Mouse (Mus musculus) yolk sac, embryonic 10.5 days (tissue): Measurements from ENCODE around the gene Tbl1xr1.
A peak's percentile ranks its signal among the peaks of the same experiment; 100 is the strongest.

Source experiments
- DNase-seq: peaks from one replicate; pipeline ENCODE4 v3.0.0-alpha.2; 2017; ENCODE audit warnings: low spot score

The Tbl1xr1 gene

DNA sequence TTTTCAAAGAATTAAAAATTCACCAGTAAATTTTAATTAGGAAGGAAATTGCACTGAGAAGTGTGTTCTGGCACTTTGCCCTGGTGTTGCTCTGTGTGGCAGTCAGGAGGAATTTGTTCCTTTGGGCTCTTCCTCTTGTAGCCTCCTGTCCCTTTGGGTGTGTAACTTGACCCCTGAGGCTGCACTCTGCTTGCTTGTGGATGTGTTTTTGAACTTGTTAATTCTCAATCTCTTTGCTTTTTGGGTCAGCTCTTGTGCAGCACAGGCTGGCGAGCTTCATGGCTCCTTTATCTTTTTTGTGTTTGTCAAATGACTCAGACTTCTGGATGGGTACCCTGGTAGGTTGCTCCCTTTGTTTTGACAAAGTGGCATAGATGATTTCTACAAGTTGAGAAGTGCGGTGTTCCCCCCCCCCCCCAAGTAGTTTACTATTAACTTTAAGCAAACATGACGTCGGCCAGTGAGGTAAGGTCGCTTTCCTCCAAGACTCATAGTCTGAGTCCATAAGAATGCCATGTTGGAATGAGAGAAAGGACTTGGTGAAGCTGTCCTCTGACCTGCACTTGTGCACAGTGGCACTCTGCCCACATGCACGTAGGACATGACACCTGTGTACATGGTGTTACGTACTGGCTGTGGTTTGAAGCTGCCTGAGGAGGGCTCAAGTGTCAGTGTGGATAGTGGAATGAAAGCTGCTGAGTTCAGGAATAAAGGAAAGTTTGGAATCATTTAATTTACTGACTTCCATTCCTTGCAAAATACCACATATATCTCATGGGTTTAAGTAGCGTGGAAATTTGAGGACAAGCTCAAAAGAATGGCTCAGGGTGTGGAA is 14.2 kb downstream of the Tbl1xr1 start:
- peak; percentile 79 for DNase-seq

DNA sequence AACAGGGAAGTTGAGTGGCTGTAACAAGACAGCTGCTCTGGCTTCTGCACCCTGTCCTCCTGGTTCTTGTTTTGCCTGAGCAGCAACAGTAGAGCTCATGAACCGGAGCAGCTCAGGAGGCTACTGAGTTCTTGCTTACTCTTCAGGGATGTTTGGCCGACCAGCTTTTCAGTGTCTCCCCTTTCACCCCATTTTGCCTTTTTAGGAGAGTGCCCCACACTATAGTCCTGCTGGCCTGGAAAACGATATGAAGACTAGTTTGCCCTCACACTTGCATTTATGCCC is 14.8 kb downstream of the Tbl1xr1 start:
- DNase-seq = no peak

DNA sequence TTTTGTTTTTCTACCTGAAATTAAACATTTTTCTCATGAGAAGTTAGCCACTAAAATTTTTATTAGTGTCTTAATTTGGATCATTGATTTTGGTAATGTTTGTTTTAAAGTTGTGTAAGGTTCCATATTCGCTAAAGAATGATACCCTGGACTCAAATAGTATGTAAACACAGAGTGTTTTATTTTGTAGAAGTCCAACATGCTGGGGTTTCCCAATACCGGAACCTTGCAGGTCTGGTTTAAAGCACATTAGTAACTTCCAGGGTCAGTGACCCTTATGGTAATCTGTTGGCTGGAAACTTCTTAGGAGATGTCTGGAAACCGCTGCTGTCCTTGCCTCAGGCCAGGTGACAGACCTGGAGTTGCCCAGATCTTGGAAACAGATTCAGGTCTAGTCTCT is 15.2 kb downstream of the Tbl1xr1 start:
- no peak for DNase-seq

- DNase-seq = no peak
Observed at GRCm38 (mm10) chr3:22092784-22093183, 16.3 kb downstream of the Tbl1xr1 start.

DNA sequence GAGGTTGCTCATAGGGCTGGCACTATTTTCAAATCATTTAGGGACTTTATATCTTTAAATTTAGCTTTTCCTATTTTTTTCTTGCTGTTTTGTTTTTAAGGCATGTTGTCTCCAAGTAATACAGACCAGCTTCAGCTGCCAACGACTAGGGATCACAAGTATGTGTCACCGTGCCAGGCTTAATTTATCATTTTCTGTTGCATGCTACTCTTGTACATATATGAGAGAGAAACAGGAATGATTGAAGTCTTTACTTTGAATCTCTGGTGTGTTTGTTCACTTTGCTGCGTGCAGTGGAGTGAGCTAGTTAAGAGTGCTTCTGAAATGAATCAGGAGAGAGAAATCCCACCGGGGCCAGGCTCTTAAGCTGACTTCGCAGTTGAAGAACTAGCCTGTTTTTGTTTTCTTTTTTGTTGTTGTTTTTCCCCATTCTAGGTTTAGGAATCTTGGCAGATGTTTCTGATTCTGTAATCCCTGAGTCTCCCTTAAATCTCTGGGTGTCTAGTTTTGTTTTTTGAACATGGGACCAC is 27.6 kb downstream of the Tbl1xr1 start:
- no peak for DNase-seq

DNA sequence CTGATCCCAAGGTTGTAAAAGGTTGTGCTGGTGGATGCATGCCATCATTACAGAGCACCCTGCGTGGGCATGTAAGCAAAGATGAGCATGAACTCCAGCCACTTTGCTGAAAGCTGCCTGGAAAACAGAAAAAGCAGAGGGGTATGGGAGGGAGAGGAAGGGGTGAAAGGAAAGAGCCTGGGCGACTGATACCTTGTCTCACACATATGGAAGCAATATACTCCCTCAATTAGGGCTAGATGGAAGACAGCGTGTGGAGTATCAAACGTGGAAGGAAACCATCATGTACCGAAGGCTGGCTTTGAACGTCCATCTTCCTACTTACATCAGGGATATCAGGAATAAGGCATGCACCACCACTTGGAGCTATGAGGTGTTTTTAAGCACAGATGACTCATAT is 29.0 kb downstream of the Tbl1xr1 start:
- DNase-seq = no peak

DNA sequence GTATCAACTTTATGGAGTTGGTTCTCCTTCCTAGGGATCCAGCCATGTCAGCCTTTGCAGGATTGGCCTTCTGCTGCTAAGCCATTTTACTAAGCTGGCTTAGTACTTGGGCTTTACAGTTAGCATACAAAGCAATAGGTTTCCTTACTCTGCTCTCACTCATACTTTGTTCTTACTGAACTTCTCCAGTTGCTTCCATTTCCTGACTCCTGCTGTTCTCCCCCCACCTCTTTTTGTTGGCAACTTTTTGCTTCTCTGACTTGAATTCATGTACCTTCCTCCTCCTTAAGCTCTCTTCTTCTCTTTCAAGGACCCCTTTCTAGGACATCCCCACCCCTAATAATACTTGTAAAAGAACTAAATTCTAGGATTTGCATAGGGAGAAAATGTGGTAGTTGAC is 31.6 kb downstream of the Tbl1xr1 start:
- DNase-seq = no peak

DNA sequence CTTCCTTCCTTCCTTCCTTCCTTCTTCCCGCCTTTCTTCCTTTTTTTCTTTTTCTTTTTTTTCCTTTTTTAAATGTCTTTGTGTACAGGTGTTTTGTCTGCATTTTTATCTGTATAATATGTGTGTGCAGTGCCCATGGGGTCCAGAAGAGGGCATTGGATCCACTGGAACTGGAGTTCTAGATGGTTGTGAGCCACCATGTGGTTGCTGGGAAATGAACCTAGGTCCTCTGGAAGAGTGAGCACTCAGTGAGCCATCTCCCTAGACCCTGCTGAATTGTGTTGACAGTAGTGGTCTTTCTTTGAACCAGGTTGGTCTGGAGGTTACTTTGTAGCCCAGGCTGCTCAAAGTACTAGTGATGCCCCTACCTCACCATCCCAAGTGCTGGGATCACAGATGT is 33.2 kb downstream of the Tbl1xr1 start:
- DNase-seq = no peak

GRCm38 (mm10) chr3:22113773-22114172 is 37.3 kb downstream of the Tbl1xr1 start:
- no peak for DNase-seq

DNA sequence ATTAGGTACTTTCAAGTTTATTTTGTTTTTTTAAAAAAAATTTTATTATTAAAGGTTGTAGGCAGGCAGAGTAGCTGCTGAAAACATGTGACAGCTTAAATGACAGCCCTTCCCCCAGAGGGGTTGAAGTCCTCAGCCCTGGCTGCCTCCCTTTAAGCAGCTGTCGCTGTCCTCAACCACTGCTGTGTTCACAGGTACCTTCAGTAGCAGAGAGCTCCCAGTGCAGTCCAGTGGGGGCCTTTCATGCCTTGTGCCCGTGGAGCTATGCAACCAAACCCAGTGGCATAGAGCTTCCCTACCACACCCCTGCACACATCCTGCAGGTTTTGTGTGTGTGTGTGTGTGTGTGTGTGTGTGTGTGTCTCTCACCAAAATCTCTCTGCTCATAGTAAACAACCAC is 38.8 kb downstream of the Tbl1xr1 start:
- DNase-seq = peak; percentile 62

GRCm38 (mm10) chr3:22115678-22116077 is 39.2 kb downstream of the Tbl1xr1 start:
- DNase-seq = no peak

DNA sequence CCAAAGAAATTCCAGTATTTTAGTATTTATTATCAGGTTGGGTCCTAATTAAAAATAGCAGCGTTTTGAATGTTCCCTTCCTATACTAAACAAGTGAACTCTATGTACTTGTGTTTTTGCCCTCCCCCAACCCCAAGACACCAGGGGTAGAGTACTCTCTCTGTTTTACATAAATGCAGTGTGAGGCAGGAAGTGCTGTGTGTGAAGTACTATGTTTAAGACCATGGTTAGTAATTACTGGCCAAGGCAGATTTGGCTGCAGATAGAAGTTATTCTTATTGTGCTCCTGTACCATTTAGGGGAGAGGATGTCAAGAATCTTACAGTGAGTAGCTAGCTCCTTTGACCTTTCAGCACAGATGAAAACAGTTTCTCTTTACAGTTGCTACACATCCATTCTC is 39.7 kb downstream of the Tbl1xr1 start:
- DNase-seq = no peak

GRCm38 (mm10) chr3:22121741-22122140 is 45.3 kb downstream of the Tbl1xr1 start:
- no peak for DNase-seq

DNA sequence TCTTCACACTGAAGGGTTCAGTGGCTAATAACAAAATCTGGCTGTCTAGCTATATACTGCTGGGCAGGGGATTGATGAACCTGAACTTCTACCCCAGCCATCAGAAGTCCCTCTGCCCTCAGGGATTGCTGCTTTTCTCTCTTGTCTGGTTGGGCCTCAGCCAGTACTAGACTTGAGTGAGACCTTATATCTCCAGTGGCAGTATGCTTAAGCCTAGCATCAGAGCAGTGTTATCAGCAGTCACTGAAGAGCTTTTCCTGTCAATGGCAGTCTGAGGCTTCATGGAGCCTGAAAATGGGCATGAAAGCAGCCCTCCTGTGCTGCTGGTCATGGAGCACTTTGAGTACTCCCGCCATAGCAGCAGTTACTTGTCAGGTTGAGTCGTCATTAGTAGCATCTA is 46.7 kb downstream of the Tbl1xr1 start:
- no peak for DNase-seq

DNA sequence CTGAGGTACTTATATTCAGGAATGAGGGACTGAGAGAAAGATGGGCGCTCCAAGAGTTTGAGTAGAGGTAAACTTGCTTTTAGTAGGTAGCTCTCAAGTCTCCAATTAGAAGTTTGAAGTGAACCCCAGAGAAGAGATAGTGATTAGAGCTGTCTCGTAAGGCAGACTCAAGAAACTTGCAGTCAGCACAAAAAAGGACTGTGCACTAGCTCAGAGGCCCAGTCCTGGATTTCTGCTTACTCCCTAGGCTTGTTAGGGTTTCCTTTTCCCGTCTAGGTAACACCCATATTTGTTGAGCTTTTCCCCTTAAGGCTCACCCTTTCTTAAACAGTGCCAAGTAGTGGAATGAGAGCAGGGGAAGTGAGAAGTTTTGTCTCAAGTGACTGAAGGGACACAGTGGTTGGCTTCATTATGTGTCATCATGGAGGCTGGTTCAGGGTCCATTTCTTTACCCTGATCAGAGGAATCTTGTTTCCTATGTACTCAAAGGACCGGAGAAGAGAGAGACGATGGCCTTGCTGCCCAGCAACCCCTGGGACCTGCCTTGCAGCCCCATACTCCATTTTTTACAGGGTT is 49.9 kb downstream of the Tbl1xr1 start:
- no peak for DNase-seq

DNA sequence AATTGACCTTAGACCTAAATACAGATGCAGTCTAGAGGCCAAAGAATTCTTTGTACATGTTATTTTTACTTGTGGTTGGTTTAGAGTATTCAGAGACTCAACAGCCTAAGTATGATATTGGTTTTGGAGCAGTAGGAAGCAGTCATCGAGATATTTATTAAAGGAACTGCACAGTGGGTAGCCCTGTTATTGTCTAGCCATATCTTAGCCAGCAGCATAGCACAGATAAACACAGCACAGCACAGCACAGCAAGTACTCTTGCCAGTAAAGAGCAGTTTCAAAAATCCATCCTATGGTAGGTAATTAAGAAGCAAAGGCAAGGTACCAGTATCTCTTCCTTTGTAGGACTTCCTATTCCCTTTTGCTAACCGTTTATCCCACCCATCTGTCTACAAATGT is 54.8 kb downstream of the Tbl1xr1 start:
- no peak for DNase-seq

DNA sequence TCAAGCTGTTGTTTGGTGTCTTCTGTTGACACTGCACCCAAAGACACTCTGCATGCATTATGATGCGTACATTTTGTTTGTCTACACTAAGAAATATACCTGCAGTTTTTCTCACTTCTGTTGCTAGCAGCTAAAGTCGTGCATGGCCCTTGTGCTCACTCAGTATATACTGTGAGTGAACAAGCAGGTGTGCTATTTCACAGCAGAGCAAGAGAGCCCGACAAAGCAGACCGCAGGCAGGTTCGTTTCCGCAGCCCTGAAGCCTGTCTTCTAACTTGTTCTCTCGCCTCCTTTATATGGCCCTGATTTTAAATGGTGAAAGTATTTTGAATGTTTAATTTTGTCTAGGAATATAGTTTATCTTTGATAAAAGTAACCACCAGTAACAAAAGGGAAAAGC is 57.2 kb downstream of the Tbl1xr1 start:
- no peak for DNase-seq

GRCm38 (mm10) chr3:22137793-22138579 is 61.5 kb downstream of the Tbl1xr1 start:
- no peak for DNase-seq

DNA sequence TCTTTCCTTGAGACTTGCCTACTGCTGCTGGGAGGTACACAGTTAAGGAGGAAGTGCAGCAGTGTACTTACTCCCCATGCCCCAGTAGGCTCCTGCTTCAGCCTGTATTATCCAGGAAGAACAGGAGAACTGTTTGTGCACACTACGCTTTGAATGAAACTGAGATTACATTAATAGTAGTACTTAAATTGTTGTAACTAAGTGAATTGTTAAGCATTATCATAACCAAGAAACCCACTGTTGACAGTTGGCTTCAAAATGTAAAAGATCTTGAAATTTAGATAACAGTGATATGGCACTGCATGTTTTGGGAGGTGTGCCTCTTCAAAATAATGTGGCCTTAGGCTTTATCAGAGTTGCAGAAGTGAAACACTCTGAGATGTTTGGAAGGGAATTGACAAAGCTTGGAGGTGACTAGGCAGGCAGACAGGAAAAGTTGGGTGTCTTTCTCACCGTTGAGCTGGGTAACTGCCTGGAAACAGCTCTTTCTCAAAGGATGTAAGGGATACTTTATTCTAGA is 62.2 kb downstream of the Tbl1xr1 start:
- no peak for DNase-seq

GRCm38 (mm10) chr3:22140111-22140658 is 63.7 kb downstream of the Tbl1xr1 start:
- no peak for DNase-seq

GRCm38 (mm10) chr3:22141984-22142719 is 65.7 kb downstream of the Tbl1xr1 start:
- no peak for DNase-seq
